Mouse (Mus musculus) CH12.LX (cell line): ENCODE results near the gene Tpte. TPM values are rescaled to one million over a fixed set of nuclear protein-coding genes. Genes with fewer than 3 reads are reported as not detected.

Experiments used
- DNase-seq: peaks from one replicate; pipeline ENCODE4 v3.0.0-alpha.2; 2013; ENCODE audit errors: extremely low read depth
- H3K27ac ChIP-seq: 2 replicates; pipeline ENCODE4 v1.5.1; 2012; ENCODE audit warnings: low read depth, mild to moderate bottlenecking, control low read depth, moderate library complexity; ENCODE audit not compliant: insufficient read depth
- H3K27me3 ChIP-seq: replicated peaks from 2 replicates; pipeline ENCODE3; 2012; ENCODE audit warnings: inconsistent platforms
- H3K36me3 ChIP-seq, 2 experiments: replicated peaks in 1 of 2; 2 replicates each; pipeline versions ENCODE3 to v1.6.1; 2012; ENCODE audit warnings: inconsistent platforms in 1 of 2, low read length in 1 of 2, mild to moderate bottlenecking in 1 of 2, mixed read lengths in 1 of 2, moderate library complexity in 1 of 2; ENCODE audit not compliant: control insufficient read depth in 1 of 2, insufficient read depth in 1 of 2
- H3K4me1 ChIP-seq, 2 experiments: 2 replicates each; pipeline ENCODE4 v1.6.1; 2012; ENCODE audit warnings: inconsistent platforms in 1 of 2, moderate library complexity in 1 of 2; ENCODE audit not compliant: insufficient read depth in 2 of 2, control insufficient read depth in 1 of 2
- H3K4me2 ChIP-seq: 2 replicates; pipeline ENCODE4 v1.6.1; 2012; ENCODE audit warnings: low read depth, mild to moderate bottlenecking, control low read depth; ENCODE audit not compliant: poor library complexity, insufficient read depth, severe bottlenecking
- H3K4me3 ChIP-seq, 3 experiments: fragments of 150-350 bp in 1 of 3; sonication (generic) in 1 of 3; replicated peaks in 1 of 3; 2 replicates each; pipeline versions ENCODE3 to v1.5.1; 2011 to 2012; ENCODE audit warnings: low read depth in 2 of 3, low read length in 2 of 3, mild to moderate bottlenecking in 2 of 3, moderate library complexity in 2 of 3, control low read depth in 1 of 3, improper control_type of control experiment in 1 of 3, inconsistent platforms in 1 of 3, mixed read lengths in 1 of 3; ENCODE audit not compliant: poor library complexity in 1 of 3
- H3K79me2 ChIP-seq: replicated peaks from 2 replicates; pipeline ENCODE4 v1.6.1; 2012; ENCODE audit warnings: mild to moderate bottlenecking, moderate library complexity; ENCODE audit not compliant: control insufficient read depth, poor library complexity, insufficient read depth, severe bottlenecking; ENCODE audit errors: extremely low read depth
- H3K9ac ChIP-seq: 2 replicates; pipeline ENCODE4 v1.6.1; 2012; ENCODE audit warnings: low read depth, mild to moderate bottlenecking, control low read depth, moderate library complexity; ENCODE audit not compliant: insufficient read depth
- H3K9me3 ChIP-seq: replicated peaks from 2 replicates; pipeline ENCODE3; 2012; ENCODE audit warnings: low read length, inconsistent platforms, mixed read lengths
- BHLHE40 ChIP-seq: IDR thresholded peaks from 2 replicates; pipeline ENCODE4 v1.6.1; 2011; ENCODE audit warnings: mild to moderate bottlenecking, low read depth, low read length, improper control_type of control experiment
- CHD1 ChIP-seq: IDR thresholded peaks from 2 replicates; pipeline ENCODE4 v1.6.1; 2012; ENCODE audit warnings: low read depth, low read length, improper control_type of control experiment, inconsistent platforms
- CHD2 ChIP-seq: IDR thresholded peaks from 2 replicates; pipeline ENCODE4 v1.6.1; 2011; ENCODE audit warnings: low read length, improper control_type of control experiment
- CTCF ChIP-seq, 2 experiments: IDR thresholded peaks in 1 of 2; conservative IDR thresholded peaks in 1 of 2; 2 replicates each; pipeline ENCODE4 v1.5.1; 2011 to 2012; ENCODE audit warnings: low read depth in 2 of 2, low read length in 2 of 2, improper control_type of control experiment in 1 of 2, inconsistent platforms in 1 of 2, mild to moderate bottlenecking in 1 of 2, moderate library complexity in 1 of 2
- E2F4 ChIP-seq: IDR thresholded peaks from 2 replicates; pipeline ENCODE4 v1.6.1; 2011; ENCODE audit warnings: low read depth, low read length, improper control_type of control experiment; ENCODE audit not compliant: insufficient replicate concordance
- ELF1 ChIP-seq: IDR thresholded peaks from 2 replicates; pipeline ENCODE4 v1.6.1; 2014; ENCODE audit warnings: low read depth, mild to moderate bottlenecking, inconsistent platforms, low read length, improper control_type of control experiment
- EP300 ChIP-seq: IDR thresholded peaks from 2 replicates; pipeline ENCODE4 v1.6.1; 2011; ENCODE audit warnings: low read length, improper control_type of control experiment
- ETS1 ChIP-seq: conservative IDR thresholded peaks from 2 replicates; pipeline ENCODE4 v1.6.1; 2012; ENCODE audit warnings: low read depth, mild to moderate bottlenecking, inconsistent platforms, low read length, improper control_type of control experiment, moderate library complexity
- GABPA ChIP-seq: IDR thresholded peaks from 2 replicates; pipeline ENCODE4 v1.6.1; 2012; ENCODE audit warnings: low read depth, low read length, improper control_type of control experiment, inconsistent platforms; ENCODE audit not compliant: insufficient replicate concordance
- HCFC1 ChIP-seq: IDR thresholded peaks from 2 replicates; pipeline ENCODE4 v1.6.1; 2012; ENCODE audit warnings: low read depth, mild to moderate bottlenecking, inconsistent platforms, low read length, improper control_type of control experiment
- IRF4 ChIP-seq: IDR thresholded peaks from 2 replicates; pipeline ENCODE4 v1.6.1; 2014; ENCODE audit warnings: low read depth, mild to moderate bottlenecking, inconsistent platforms, low read length, improper control_type of control experiment
- JUN ChIP-seq: IDR thresholded peaks from 2 replicates; pipeline ENCODE4 v1.6.1; 2011; ENCODE audit warnings: low read depth, mild to moderate bottlenecking, low read length, improper control_type of control experiment, moderate library complexity; ENCODE audit not compliant: insufficient read depth
- MAFK ChIP-seq: IDR thresholded peaks from 2 replicates; pipeline ENCODE4 v1.6.1; 2011; ENCODE audit warnings: low read length, improper control_type of control experiment; ENCODE audit not compliant: insufficient replicate concordance
- MAX ChIP-seq: IDR thresholded peaks from 2 replicates; pipeline ENCODE4 v1.6.1; 2011; ENCODE audit warnings: low read length, improper control_type of control experiment
- MAZ ChIP-seq: IDR thresholded peaks from 2 replicates; pipeline ENCODE4 v1.6.1; 2012; ENCODE audit warnings: low read depth, mild to moderate bottlenecking, inconsistent platforms, low read length, improper control_type of control experiment, moderate library complexity
- MEF2A ChIP-seq: IDR thresholded peaks from 2 replicates; pipeline ENCODE4 v1.6.1; 2014; ENCODE audit warnings: low read depth, mild to moderate bottlenecking, inconsistent platforms, low read length, improper control_type of control experiment, borderline replicate concordance
- MXI1 ChIP-seq: IDR thresholded peaks from 2 replicates; pipeline ENCODE4 v1.6.1; 2011; ENCODE audit warnings: mild to moderate bottlenecking, low read depth, low read length, improper control_type of control experiment
- MYC ChIP-seq: IDR thresholded peaks from 2 replicates; pipeline ENCODE4 v1.6.1; 2011; ENCODE audit warnings: low read depth, mild to moderate bottlenecking, improper control_type of control experiment, low read length
- NELFE ChIP-seq: IDR thresholded peaks from 2 replicates; pipeline ENCODE4 v1.6.1; 2011; ENCODE audit warnings: low read depth, low read length, improper control_type of control experiment
- NRF1 ChIP-seq: IDR thresholded peaks from 2 replicates; pipeline ENCODE4 v1.6.1; 2014; ENCODE audit warnings: low read depth, mild to moderate bottlenecking, inconsistent platforms, low read length, improper control_type of control experiment, moderate library complexity
- PAX5 ChIP-seq: IDR thresholded peaks from 2 replicates; pipeline ENCODE4 v1.6.1; 2012; ENCODE audit warnings: low read length, inconsistent platforms, mixed read lengths
- POLR2A ChIP-seq: IDR thresholded peaks from 2 replicates; pipeline ENCODE4 v1.6.1; 2011; ENCODE audit warnings: low read depth, mild to moderate bottlenecking, improper control_type of control experiment, low read length
- POLR2AphosphoS2 ChIP-seq: IDR thresholded peaks from 2 replicates; pipeline ENCODE4 v1.6.1; 2011; ENCODE audit warnings: low read depth, low read length, improper control_type of control experiment
- RAD21 ChIP-seq: IDR thresholded peaks from 2 replicates; pipeline ENCODE4 v1.6.1; 2011; ENCODE audit warnings: low read depth, mild to moderate bottlenecking, low read length, improper control_type of control experiment, moderate library complexity
- SIN3A ChIP-seq: IDR thresholded peaks from 2 replicates; pipeline ENCODE4 v1.6.1; 2012; ENCODE audit warnings: low read length, improper control_type of control experiment, inconsistent platforms
- SMC3 ChIP-seq: IDR thresholded peaks from 2 replicates; pipeline ENCODE4 v1.6.1; 2011; ENCODE audit warnings: low read depth, low read length, improper control_type of control experiment
- TCF12 ChIP-seq: IDR thresholded peaks from 2 replicates; pipeline ENCODE4 v1.6.1; 2014; ENCODE audit warnings: low read depth, mild to moderate bottlenecking, inconsistent platforms, low read length, improper control_type of control experiment
- UBTF ChIP-seq: IDR thresholded peaks from 2 replicates; pipeline ENCODE4 v1.6.1; 2012; ENCODE audit warnings: low read depth, mild to moderate bottlenecking, inconsistent platforms, low read length, improper control_type of control experiment, moderate library complexity
- USF1 ChIP-seq: IDR thresholded peaks from 2 replicates; pipeline ENCODE4 v1.6.1; 2014; ENCODE audit warnings: low read depth, mild to moderate bottlenecking, inconsistent platforms, low read length, improper control_type of control experiment
- ZC3H11A ChIP-seq: IDR thresholded peaks from 2 replicates; pipeline ENCODE4 v1.6.1; 2012; ENCODE audit warnings: low read depth, mild to moderate bottlenecking, inconsistent platforms, low read length, improper control_type of control experiment
- ZMIZ1 ChIP-seq: IDR thresholded peaks from 2 replicates; pipeline ENCODE4 v1.6.1; 2012; ENCODE audit warnings: low read depth, mild to moderate bottlenecking, inconsistent platforms, low read length, improper control_type of control experiment
- dilution Hi-C: fragments of 300-500 bp; cut with MboI; formaldehyde crosslinking; loops from 2 replicates; pipeline ENCODE4 v1.14.3; 2020; ENCODE audit warnings: low sequenced_read_pairs; ENCODE audit not compliant: extremely low pct_unique_long_range_greater_than_20kb, extremely low pct_ligation_motif_present
- in situ Hi-C: fragments of 300-500 bp; cut with MboI; formaldehyde crosslinking; loops from 3 replicates; pipeline ENCODE4 v1.14.3; 2019; ENCODE audit warnings: low sequenced_read_pairs, low pct_ligation_motif_present, low pct_unique_long_range_greater_than_20kb, mixed read lengths
- polyA plus RNA-seq: library from polyadenylated mRNA; unstranded; fragments of >175 nt; gene quantifications from 2 replicates; pipeline ENCODE4 v1.2.1, GENCODE M21; 2012; ENCODE audit warnings: low read depth; ENCODE audit not compliant: insufficient read length
- total RNA-seq, 2 experiments: library from RNA; depleted of rRNA; stranded (reverse); fragments of 300-350 nt in 1 of 2; fragments of >200 nt in 1 of 2; gene quantifications; 2 replicates each; pipeline ENCODE4 v1.2.3; 2012 to 2014

Tpte gene
- total and polyA plus RNA-seq, 3 experiments: not detected

DNA sequence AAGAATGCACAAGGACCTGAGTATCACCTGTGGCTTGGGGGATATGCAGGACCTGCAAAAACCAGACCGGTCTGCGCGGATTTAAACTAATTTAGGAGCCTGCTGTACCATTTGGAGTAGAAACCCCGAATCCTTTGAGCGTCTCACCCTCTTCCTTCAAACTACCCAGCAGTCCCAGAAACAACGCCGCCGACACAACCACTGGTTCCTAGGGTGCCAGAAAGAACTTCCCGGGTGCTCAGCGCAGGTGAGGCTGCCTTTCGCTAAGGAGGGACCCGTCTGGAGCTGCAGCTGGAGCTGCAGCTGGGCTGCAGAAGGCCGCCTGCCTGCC, 114.5 kb downstream of the Tpte start:
- H3K27ac ChIP-seq: no peak overlapping the region
- dilution Hi-C loops: no loop called here
- in situ Hi-C loops: no loop called here

DNA sequence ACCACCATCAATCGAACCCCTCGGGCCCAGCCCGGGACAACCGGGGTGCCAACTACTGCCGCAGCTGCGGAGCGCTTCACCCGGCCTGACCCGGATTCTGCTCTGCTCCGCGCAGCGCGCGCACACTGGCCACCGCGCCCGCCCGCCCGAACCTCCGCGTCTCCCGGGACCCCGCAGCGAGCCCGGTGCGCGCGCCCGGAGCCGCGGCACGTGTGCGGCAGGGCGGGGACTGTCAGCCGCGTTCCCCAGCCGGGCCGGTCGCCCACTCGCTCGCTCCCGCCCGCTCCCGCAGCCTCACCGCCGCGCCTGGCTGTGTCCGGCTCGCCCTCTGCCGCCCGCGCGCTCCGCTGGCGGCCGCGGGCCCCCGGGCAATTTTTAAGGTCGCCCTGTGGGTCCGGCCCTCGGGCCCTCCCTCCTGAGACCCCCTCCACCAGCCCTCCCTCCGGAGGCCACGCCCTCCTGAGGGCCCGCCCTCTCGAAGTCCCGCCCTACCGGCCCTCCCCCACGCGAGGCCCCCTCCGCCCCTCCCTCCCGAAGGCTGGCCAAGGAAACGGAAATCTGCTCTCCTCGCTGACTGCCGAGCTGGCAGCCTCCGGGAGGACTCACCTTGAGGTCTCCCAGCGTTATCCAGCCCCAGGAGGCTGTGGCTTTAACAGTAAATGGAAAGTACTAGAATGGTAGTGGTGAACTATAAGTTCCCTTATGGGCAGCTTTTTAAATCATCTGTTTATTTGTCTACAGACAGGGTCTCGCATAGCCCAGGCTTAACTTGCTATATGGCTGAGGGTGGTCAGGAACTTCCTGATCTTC, 115.1 kb downstream of the Tpte start, which contains the start of gene Slc25a15:
TSS of gene Slc25a15 (minus strand) at position 456 of the 810 bp plus-strand sequence.
- Histone ChIP-seq H3K79me2 (no peaks in the 10 kb centered on the region), H3K4me3 (peak within 1 kb of the TSS; percentile 66 to 92 (median 72)), H3K27me3 (no peaks in the 10 kb centered on the region), H3K27ac (no peak within 1 kb of the TSS), H3K9ac (peak within 1 kb of the TSS; percentile 73), H3K36me3 (peaks cover 0 to 18% of the 10 kb centered on the region in 2 experiments), H3K4me2 (peak within 1 kb of the TSS; percentile 76), H3K4me1 (peaks cover 0 to 9% of the 10 kb centered on the region in 2 experiments; a peak in 2 of 4 replicates), H3K9me3 (no peaks in the 10 kb centered on the region)
- in situ Hi-C loops (no loop called here), dilution Hi-C loops (no loop called here)
- DNase-seq: peak; percentile 83
- TF ChIP-seq NELFE (peak; percentile 99), ETS1 (no peak; the same call in 1 of the 2 replicates), E2F4 (no peak), PAX5 (no peak), MXI1 (peak; percentile 82), EP300 (no peak), UBTF (0 out of 2 replicates have a peak, but pooled peaks have one; percentile 61), MEF2A (no peak), MAZ (no peak; the same call in 1 of the 2 replicates), CHD1 (no peak), MYC (peak; percentile 22; the same call in 1 of the 2 replicates), SIN3A (peak; percentile 70; the same call in 1 of the 2 replicates), IRF4 (peak; percentile 7; the same call in 1 of the 2 replicates), POLR2A (peak; percentile 98), HCFC1 (peak; percentile 62), ELF1 (peak; percentile 70), SMC3 (no peak), POLR2AphosphoS2 (peak; percentile 95), ZC3H11A (no peak), TCF12 (no peak; the same call in none of the 2 replicates), GABPA (no peak), RAD21 (no peak), JUN (no peak), NRF1 (peak; percentile 25; the same call in 1 of the 2 replicates), USF1 (peak; percentile 33; the same call in 1 of the 2 replicates), ZMIZ1 (peak; percentile 95), CHD2 (no peak), MAFK (no peak), BHLHE40 (peak; percentile 86), MAX (no peak), CTCF (conservative IDR thresholded peaks at IDR 0.05 in 1 of 2, IDR thresholded peaks at IDR 0.05 in 1 of 2; ENCODE audit: low read depth in 2 of 2, low read length in 2 of 2) (no peak)

More for the DNA sequence above, 114.5 kb downstream of the Tpte start:
- no peaks in the 10 kb centered on the region for H3K9me3 ChIP-seq
- no peaks in the 10 kb centered on the region for H3K79me2 ChIP-seq
- peaks cover 0 to 19% of the 10 kb centered on the region in 2 experiments for H3K36me3 ChIP-seq
- H3K27me3 ChIP-seq: no peaks in the 10 kb centered on the region
- H3K4me2 ChIP-seq: peak overlapping the region; percentile 76
- peak overlapping the region; percentile 66 to 72 (median 69) for H3K4me3 ChIP-seq
- H3K9ac ChIP-seq: peak overlapping the region; percentile 64
- H3K4me1 ChIP-seq: peaks cover 0 to 9% of the 10 kb centered on the region in 2 experiments; a peak in 2 of 4 replicates
- TF ChIP-seq USF1 (no peak), ETS1 (0 out of 2 replicates have a peak, but pooled peaks have one; percentile 4)
- peak; percentile 27 for DNase-seq
